Mouse (Mus musculus): ENCODE measurements at regions not wholly inside any gene's neighbourhood (a gene's known extent, or its start where the extent isn't known, plus 50 kb on each side); places are given as distances from the start of the nearest gene placed in this dataset.

DNA sequence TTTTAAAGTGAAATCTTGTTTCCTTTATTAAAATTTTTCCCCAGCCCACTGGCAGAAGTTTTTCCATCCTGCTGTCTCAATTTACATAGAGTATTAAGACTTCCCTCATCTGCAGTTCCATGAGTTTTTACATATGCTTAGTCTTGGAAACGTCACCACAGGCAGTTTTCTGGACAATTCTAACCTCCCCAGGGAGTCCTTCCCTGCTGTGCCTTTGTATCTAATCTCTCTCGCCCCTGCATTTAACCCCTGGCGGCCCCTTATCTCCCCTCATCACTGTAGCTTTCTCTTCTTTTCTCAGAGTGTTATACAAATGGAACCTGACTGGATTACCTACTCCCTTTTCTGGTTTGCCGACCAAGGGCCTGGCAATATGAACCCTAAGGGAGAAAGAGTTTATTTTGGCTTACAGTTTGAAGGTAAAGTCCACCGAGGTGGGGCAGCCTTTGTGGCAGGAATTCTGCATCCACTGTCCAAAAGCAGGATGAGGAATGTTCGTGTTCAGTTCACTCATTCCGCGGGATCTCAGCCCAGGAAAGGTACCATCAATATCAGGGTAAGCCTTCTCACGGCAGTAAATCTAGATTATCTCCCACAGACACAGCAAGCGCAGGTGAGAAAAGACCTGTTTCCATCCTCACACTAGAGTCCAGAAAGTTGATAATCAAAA, 66.0 kb upstream of the Aldh1a3 start:
- ATAC-seq (replicated peaks; ENCODE audit: low read depth, poor library complexity, severe bottlenecking): no peak

GRCm38 (mm10) chr7:66492748-66493147, 65.4 kb upstream of the Aldh1a3 start:
- no peak for ATAC-seq (replicated peaks; ENCODE audit: low read depth, poor library complexity, severe bottlenecking)

GRCm38 (mm10) chr7:66491501-66491900, 64.2 kb upstream of the Aldh1a3 start:
- no peak for ATAC-seq (replicated peaks; ENCODE audit: low read depth, poor library complexity, severe bottlenecking)

DNA sequence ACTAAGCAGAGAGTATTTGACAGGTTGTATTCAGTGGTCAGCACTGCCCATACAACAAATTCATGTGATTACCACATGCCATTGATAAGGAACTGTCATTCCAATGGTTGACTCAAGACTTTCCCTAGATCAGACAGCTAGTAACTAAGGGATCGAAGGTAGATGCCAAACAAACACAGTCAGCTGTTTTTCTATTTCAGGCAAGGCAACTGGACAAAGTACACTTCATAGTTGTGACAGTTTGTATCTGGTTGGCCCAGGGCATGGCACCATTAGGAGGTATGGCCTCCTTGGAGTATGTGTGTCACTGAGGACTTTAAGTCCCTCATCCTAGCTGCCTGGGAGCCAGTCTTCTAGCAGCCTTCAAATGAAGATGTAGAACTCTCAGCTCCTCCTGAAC, 62.8 kb upstream of the Aldh1a3 start:
- no peak for ATAC-seq (replicated peaks; ENCODE audit: low read depth, poor library complexity, severe bottlenecking)

GRCm38 (mm10) chr7:66487751-66488150, 60.4 kb upstream of the Aldh1a3 start:
- ATAC-seq (replicated peaks; ENCODE audit: low read depth, poor library complexity, severe bottlenecking): no peak

GRCm38 (mm10) chr7:66480446-66480845, 53.1 kb upstream of the Aldh1a3 start:
- no peak for ATAC-seq (replicated peaks; ENCODE audit: low read depth, poor library complexity, severe bottlenecking)

- no peak for ATAC-seq (replicated peaks; ENCODE audit: low read depth, poor library complexity, severe bottlenecking)
Observed at GRCm38 (mm10) chr7:66479321-66479720, 52.0 kb upstream of the Aldh1a3 start.

DNA sequence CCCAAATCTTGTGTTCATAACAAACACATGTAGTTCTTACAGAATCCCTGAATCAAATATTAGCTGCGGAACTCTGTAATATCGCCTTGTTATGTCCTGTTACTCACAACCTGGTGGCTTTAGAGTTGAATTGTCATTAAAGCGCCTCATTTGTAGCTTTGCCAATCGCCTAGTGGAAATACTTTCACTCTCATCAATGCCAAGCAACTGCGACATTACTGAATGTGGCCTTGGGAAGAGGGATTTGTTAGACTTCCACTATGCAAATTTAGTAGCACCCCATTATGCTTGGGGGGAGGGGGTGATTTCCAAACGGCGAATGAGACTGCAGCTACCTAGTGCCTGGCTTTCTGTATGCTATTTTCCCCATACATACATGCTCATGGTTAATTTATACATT, 50.8 kb upstream of the Aldh1a3 start:
- no peak for ATAC-seq (replicated peaks; ENCODE audit: low read depth, poor library complexity, severe bottlenecking)

DNA sequence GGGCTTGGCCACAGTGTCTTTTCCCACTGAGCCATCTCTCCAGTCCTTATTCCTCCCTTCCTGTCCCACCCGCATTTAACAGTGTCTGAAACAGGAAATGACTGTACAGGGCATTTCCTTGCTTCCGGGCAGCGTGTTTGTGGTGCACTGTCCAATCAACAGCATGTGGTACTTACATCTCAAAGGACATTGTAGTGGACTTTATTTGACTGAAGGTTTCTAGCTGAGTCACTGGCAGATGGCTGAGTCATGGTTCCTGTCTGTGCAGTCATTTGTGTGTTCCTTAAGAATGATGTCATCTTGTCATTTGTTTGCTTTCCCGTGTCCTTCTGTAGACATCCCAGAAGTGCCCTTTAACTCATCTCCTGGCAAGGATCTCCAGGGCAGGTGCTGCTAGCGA, 50.2 kb upstream of the Aldh1a3 start:
- ATAC-seq (replicated peaks; ENCODE audit: low read depth, poor library complexity, severe bottlenecking): peak; percentile 50; the same call in 1 of the 2 replicates

All from common myeloid progenitor, adult 5-6 weeks (primary cell).